Comparison of ENCODE assay signal across 7 mouse cellular contexts in the genomic region with DNA sequence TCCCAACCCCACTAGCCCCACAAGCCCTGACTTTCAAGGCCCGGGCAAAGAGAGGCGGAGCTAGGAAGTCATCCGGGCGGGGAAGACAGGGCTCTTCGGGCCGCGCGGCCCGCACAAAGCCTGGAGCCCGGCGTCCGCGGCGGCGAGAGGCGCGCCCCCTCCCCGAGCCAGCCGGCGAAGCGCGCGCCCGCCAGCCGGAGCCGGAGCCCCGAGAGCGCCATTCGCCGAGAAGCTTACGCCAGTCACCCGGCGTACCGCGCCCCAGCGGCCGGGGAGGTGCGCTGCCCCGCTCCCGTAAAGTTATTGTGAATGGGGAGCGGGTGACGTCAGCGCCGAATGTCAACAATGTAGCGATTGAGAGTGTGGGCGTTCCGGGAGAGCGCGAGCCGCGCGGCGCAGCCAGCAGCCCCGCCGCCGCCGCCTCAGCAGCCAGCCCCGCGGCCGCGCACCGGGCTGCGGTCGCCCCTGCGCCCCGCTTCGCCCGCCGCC. TPM values are rescaled to one million over a fixed set of nuclear protein-coding genes. Genes with fewer than 3 reads are reported as not detected.
DNase-seq lines count a peak whose midpoint lies in the region; ATAC-seq and TF ChIP-seq lines count a peak whose summit lies in the region.

Gene Bach2 (plus strand): TSS at position 439 of the 489 bp plus-strand sequence.

- no peaks in the 10 kb centered on the region for H3K79me2 ChIP-seq in heart, adult 2 months (replicated peaks; ENCODE audit: control insufficient read depth, insufficient read depth, low read length)

- peak; percentile 86 for ATAC-seq in limb, embryonic 12.5 days (ENCODE audit: insufficient number of reproducible peaks, insufficient read depth, low FRiP score, low TSS enrichment, low read depth)
- peak; percentile 92 for ATAC-seq in midbrain, embryonic 15.5 days (replicated peaks)

- under 1% methylated on average over 69 of the region's 69 CpGs for WGBS in heart, adult 2 months
- WGBS in limb, embryonic 12.5 days, result under 1% methylated on average over 69 of the region's 69 CpGs
- WGBS in midbrain, embryonic 15.5 days, result under 1% methylated on average over 64 of the region's 69 CpGs

- peak; percentile 89 for DNase-seq in adrenal gland, postnatal 10 days
- peak; percentile 91 for DNase-seq in embryo, embryonic 9.5 days (ENCODE audit: extremely low spot score)
- peak; percentile 91 to 93 for DNase-seq in heart, adult 2 months
- peak; percentile 74 to 80 for DNase-seq in kidney, adult 8-10 months
- DNase-seq in spleen, postnatal 10 days (ENCODE audit: low spot score in 2 of 2), result peak; percentile 72 to 91

- H3K9me3 ChIP-seq in limb, embryonic 12.5 days, result no peaks in the 10 kb centered on the region
- H3K9me3 ChIP-seq in midbrain, embryonic 15.5 days, result no peaks in the 10 kb centered on the region

- TF ChIP-seq CTCF in heart, adult 2 months (IDR thresholded peaks at IDR 0.05), result peak; percentile 57

- H3K9ac ChIP-seq in heart, adult 2 months (ENCODE audit: low read depth, low read length), result peak within 1 kb of the TSS; percentile 90
- H3K9ac ChIP-seq in limb, embryonic 12.5 days (replicated peaks), result peak within 1 kb of the TSS; percentile 93
- peak within 1 kb of the TSS; percentile 95 for H3K9ac ChIP-seq in midbrain, embryonic 15.5 days

- intact Hi-C loops in heart, adult 2 months (cut with DNase I), result loop anchor here (2.0 to 5.0 kb wide), 4 partner anchors 36 to 334 kb away; no protein-coding TSS in a partner anchor

- H3K4me3 ChIP-seq in heart, adult 2 months, result peak within 1 kb of the TSS; percentile 72
- peak within 1 kb of the TSS; percentile 94 for H3K4me3 ChIP-seq in limb, embryonic 12.5 days (replicated peaks)
- H3K4me3 ChIP-seq in midbrain, embryonic 15.5 days, result peak within 1 kb of the TSS; percentile 98

- H3K4me2 ChIP-seq in limb, embryonic 12.5 days, result peak within 1 kb of the TSS; percentile 91
- H3K4me2 ChIP-seq in midbrain, embryonic 15.5 days, result peak within 1 kb of the TSS; percentile 87

- peak within 1 kb of the TSS; percentile 95 for H3K27ac ChIP-seq in heart, adult 2 months
- H3K27ac ChIP-seq in limb, embryonic 12.5 days, result peak within 1 kb of the TSS; percentile 98
- peak within 1 kb of the TSS; percentile 97 for H3K27ac ChIP-seq in midbrain, embryonic 15.5 days

- H3K27me3 ChIP-seq in heart, adult 2 months (ENCODE audit: control insufficient read depth, insufficient read depth, low read length), result no peaks in the 10 kb centered on the region
- no peaks in the 10 kb centered on the region for H3K27me3 ChIP-seq in limb, embryonic 12.5 days
- H3K27me3 ChIP-seq in midbrain, embryonic 15.5 days (replicated peaks), result no peaks in the 10 kb centered on the region

- TF ChIP-seq POLR2A in heart, adult 2 months (IDR thresholded peaks at IDR 0.05; ENCODE audit: insufficient read depth, low read depth, low read length), result no peak

- peaks cover 2% of the 10 kb centered on the region; the same call in 1 of the 2 replicates for H3K4me1 ChIP-seq in heart, adult 2 months (ENCODE audit: control insufficient read depth, insufficient read depth, low read length)
- H3K4me1 ChIP-seq in limb, embryonic 12.5 days (replicated peaks), result peaks cover 65% of the 10 kb centered on the region
- H3K4me1 ChIP-seq in midbrain, embryonic 15.5 days, result peaks cover 39% of the 10 kb centered on the region

- TF ChIP-seq EP300 in heart, adult 2 months (IDR thresholded peaks at IDR 0.05; ENCODE audit: insufficient read depth, low read depth, low read length), result no peak

- H3K36me3 ChIP-seq in heart, adult 2 months (ENCODE audit: control insufficient read depth, insufficient read depth, low read length), result no peaks in the 10 kb centered on the region
- no peaks in the 10 kb centered on the region for H3K36me3 ChIP-seq in limb, embryonic 12.5 days
- H3K36me3 ChIP-seq in midbrain, embryonic 15.5 days (replicated peaks), result no peaks in the 10 kb centered on the region

RNA-seq across cellular contexts. Expression of gene Bach2, which starts in this region (rescaled TPM):
- total RNA-seq in adrenal gland, postnatal 10 days (2021), result 10 to 100 TPM in 1 of 2 experiments, 1 to 10 TPM in 1; 9.4 to 16.0 TPM
- total RNA-seq in heart, adult 2 months (2021), result 1 to 10 TPM; 3.9 to 4.2 TPM
- 2.4 and 4.7 TPM in 2 replicates for polyA plus RNA-seq in heart, adult 2 months (2012; rRNA removed)
- 13.3 and 14.5 TPM in 2 replicates for polyA plus RNA-seq in limb, embryonic 12.5 days (2016; fragmentation: Nextera tagmentation; extraction: Ambion mirVana)
- 22.3 and 25.3 TPM in 2 replicates for polyA plus RNA-seq in midbrain, embryonic 15.5 days (2015; fragmentation: Nextera tagmentation; extraction: Ambion mirVana)

Comparison
In these comparisons a context has a peak if more than half of its experiments do, and no peak if none do; other contexts are left out.
1. Peak in every context shown above with its lines: DNase-seq, ATAC-seq, H3K4me3 ChIP-seq and H3K27ac ChIP-seq.